Mouse (Mus musculus) lung, embryonic 14.5 days (tissue): ENCODE measurements around the gene Vps45. TPM values are rescaled to one million over a fixed set of nuclear protein-coding genes. Genes with fewer than 3 reads are reported as not detected.

Experiments
- ATAC-seq: fragments of 200-750 bp; cut with Nextera tagmentation; 2 replicates; pipeline ENCODE4 v1.8.0; 2017; ENCODE audit warnings: mild to moderate bottlenecking, moderate TSS enrichment, moderate library complexity; ENCODE audit not compliant: insufficient read depth
- DNase-seq: peaks from one replicate; pipeline ENCODE4 v3.0.0-alpha.2; 2015
- H3K27ac ChIP-seq: fragments of 300-500 bp; sonication (generic); 2 replicates; pipeline ENCODE4 v1.5.1; 2014; ENCODE audit warnings: low read depth, mild to moderate bottlenecking, moderate library complexity
- H3K27me3 ChIP-seq: fragments of 300-500 bp; sonication (generic); 2 replicates; pipeline ENCODE4 v1.6.1; 2014; ENCODE audit warnings: low read length, control low read depth; ENCODE audit not compliant: insufficient read depth
- H3K36me3 ChIP-seq: fragments of 300-500 bp; sonication (generic); 2 replicates; pipeline ENCODE4 v1.6.1; 2014; ENCODE audit warnings: control low read depth; ENCODE audit not compliant: insufficient read depth
- H3K4me1 ChIP-seq: fragments of 300-500 bp; sonication (generic); 2 replicates; pipeline ENCODE4 v1.6.1; 2014; ENCODE audit warnings: antibody characterized with exemption, control low read depth; ENCODE audit not compliant: insufficient read depth
- H3K4me2 ChIP-seq: fragments of 300-500 bp; sonication (generic); 2 replicates; pipeline ENCODE4 v1.6.1; 2014; ENCODE audit warnings: mild to moderate bottlenecking
- H3K4me3 ChIP-seq: fragments of 300-500 bp; sonication (generic); 2 replicates; pipeline ENCODE4 v1.5.1; 2014; ENCODE audit warnings: low read depth, low read length
- H3K9ac ChIP-seq: fragments of 300-500 bp; sonication (generic); 2 replicates; pipeline ENCODE4 v1.6.1; 2014
- H3K9me3 ChIP-seq: fragments of 300-500 bp; sonication (generic); 2 replicates; pipeline ENCODE4 v1.6.1; 2016; ENCODE audit warnings: low read depth, low read length, control low read depth
- CTCF ChIP-seq: IDR thresholded peaks from 2 replicates; pipeline ENCODE4 v1.5.1; 2016; ENCODE audit warnings: antibody characterized with exemption, low read depth
- WGBS: fragments of 180-500 bp; shearing (Covaris S2); extraction: QIAGEN DNeasy Blood & Tissue Kit; methylation state at CpG from one replicate; pipeline ENCODE4 v1.1.7; 2014; 5-methylcytosine and 5-hydroxymethylcytosine counted together
- polyA plus RNA-seq: library from polyadenylated mRNA; unstranded; fragments of >200 nt; fragmentation: Nextera tagmentation; extraction: Ambion mirVana; gene quantifications from 2 replicates; pipeline ENCODE4 v1.2.1, GENCODE M21; 2014

Vps45 gene
- polyA plus RNA-seq, 1 experiment from 2014 or later = 18.6 TPM

GRCm38 (mm10) chr3:95999308-96000079, 58.8 kb downstream of the Vps45 start:
- Histone ChIP-seq H3K9me3 (no peaks in the 10 kb centered on the region), H3K4me3 (no peak overlapping the region), H3K4me2 (no peak overlapping the region), H3K27ac (no peak overlapping the region), H3K9ac (no peak overlapping the region), H3K4me1 (0 out of 2 replicates have a peak, but pooled peaks cover 2% of the 10 kb centered on the region), H3K27me3 (no peaks in the 10 kb centered on the region), H3K36me3 (no peaks in the 10 kb centered on the region)
- 65% methylated on average over 12 of the region's 12 CpGs for WGBS
- DNase-seq (no peak), ATAC-seq (no peak)
- no peak for TF ChIP-seq CTCF

- H3K9me3 ChIP-seq = no peaks in the 10 kb centered on the region
- ATAC-seq = 0 out of 2 replicates have a peak, but pooled peaks have one; percentile 19
- peak overlapping the region; percentile 73 for H3K4me2 ChIP-seq
- no peak for TF ChIP-seq CTCF
- peak; percentile 75 for DNase-seq
- peaks cover 7% of the 10 kb centered on the region; the same call in 1 of the 2 replicates for H3K36me3 ChIP-seq
- 20% methylated on average over 9 of the region's 9 CpGs for WGBS
- H3K4me1 ChIP-seq = peaks cover 10% of the 10 kb centered on the region
- peak overlapping the region; percentile 73; the same call in 1 of the 2 replicates for H3K4me3 ChIP-seq
- H3K27me3 ChIP-seq = no peaks in the 10 kb centered on the region
- H3K9ac ChIP-seq = peak overlapping the region; percentile 1; the same call in 1 of the 2 replicates
- H3K27ac ChIP-seq = 0 out of 2 replicates have a peak overlapping the region, but pooled peaks have one; percentile 98
These were observed 61.0 kb downstream of the Vps45 start for GRCm38 (mm10) chr3:95997203-95997721.

- Histone ChIP-seq H3K27me3 (no peaks in the 10 kb centered on the region), H3K36me3 (peaks cover 14% of the 10 kb centered on the region; the same call in 1 of the 2 replicates), H3K27ac (peak overlapping the region; percentile 98), H3K4me3 (peak overlapping the region; percentile 73), H3K9me3 (no peaks in the 10 kb centered on the region), H3K4me2 (peak overlapping the region; percentile 73), H3K9ac (peak overlapping the region; percentile 92), H3K4me1 (peaks cover 10% of the 10 kb centered on the region)
- ATAC-seq = no peak
- 6% methylated on average over 6 of the region's 6 CpGs for WGBS
- no peak for TF ChIP-seq CTCF
- DNase-seq = peak; percentile 34
These were observed 61.7 kb downstream of the Vps45 start for GRCm38 (mm10) chr3:95996451-95997073.

- under 1% methylated on average over 72 of the region's 84 CpGs for WGBS
- peaks cover 20% of the 10 kb centered on the region for H3K36me3 ChIP-seq
- no peaks in the 10 kb centered on the region for H3K9me3 ChIP-seq
- ATAC-seq = peak; percentile 68
- H3K4me2 ChIP-seq = peak within 1 kb of the TSS; percentile 73
- peak; percentile 8; the same call in 1 of the 2 replicates for TF ChIP-seq CTCF
- H3K27me3 ChIP-seq = no peaks in the 10 kb centered on the region
- H3K4me1 ChIP-seq = peaks cover 10% of the 10 kb centered on the region
- peak within 1 kb of the TSS; percentile 92 for H3K9ac ChIP-seq
- peak within 1 kb of the TSS; percentile 98 for H3K27ac ChIP-seq
- DNase-seq = peak; percentile 74
- H3K4me3 ChIP-seq = peak within 1 kb of the TSS; percentile 73
These were observed 62.4 kb downstream of the Vps45 start, which contains the start of gene Plekho1 for GRCm38 (mm10) chr3:95995802-95996428. Gene Plekho1, minus strand, starts transcription at chr3:95996001.

- Histone ChIP-seq H3K4me2 (peak overlapping the region; percentile 73), H3K4me1 (peaks cover 10% of the 10 kb centered on the region), H3K9ac (peak overlapping the region; percentile 92), H3K27ac (peak overlapping the region; percentile 98), H3K36me3 (peaks cover 27% of the 10 kb centered on the region), H3K4me3 (peak overlapping the region; percentile 73), H3K9me3 (no peaks in the 10 kb centered on the region), H3K27me3 (no peaks in the 10 kb centered on the region)
- peak; percentile 75 for DNase-seq
- TF ChIP-seq CTCF = no peak
- under 1% methylated on average over 51 of the region's 51 CpGs for WGBS
- ATAC-seq = peak; percentile 71
These were observed 63.1 kb downstream of the Vps45 start for GRCm38 (mm10) chr3:95994975-95995801.

- Histone ChIP-seq H3K4me1 (peaks cover 10% of the 10 kb centered on the region), H3K9me3 (no peaks in the 10 kb centered on the region), H3K4me2 (peak overlapping the region; percentile 73), H3K27me3 (no peaks in the 10 kb centered on the region), H3K36me3 (peaks cover 35% of the 10 kb centered on the region), H3K9ac (peak overlapping the region; percentile 92), H3K4me3 (peak overlapping the region; percentile 73), H3K27ac (peak overlapping the region; percentile 98)
- ATAC-seq (no peak), DNase-seq (peak; percentile 32)
- 7% methylated on average over 6 of the region's 6 CpGs for WGBS
- no peak for TF ChIP-seq CTCF
These were observed 63.9 kb downstream of the Vps45 start for GRCm38 (mm10) chr3:95994381-95994846.
